Mouse (Mus musculus): ENCODE data around the gene Syap1. TPM values are rescaled to one million over a fixed set of nuclear protein-coding genes. Genes with fewer than 3 reads are reported as not detected.

The Syap1 gene
- total RNA-seq (2023) = 30.4 to 33.2 TPM (median 31.7 TPM) in 4 replicates

GRCm38 (mm10) chrX:162887931-162888511 lies at the start of gene Syap1:
Gene Syap1 (minus strand): TSS chrX:162888447.

DNA sequence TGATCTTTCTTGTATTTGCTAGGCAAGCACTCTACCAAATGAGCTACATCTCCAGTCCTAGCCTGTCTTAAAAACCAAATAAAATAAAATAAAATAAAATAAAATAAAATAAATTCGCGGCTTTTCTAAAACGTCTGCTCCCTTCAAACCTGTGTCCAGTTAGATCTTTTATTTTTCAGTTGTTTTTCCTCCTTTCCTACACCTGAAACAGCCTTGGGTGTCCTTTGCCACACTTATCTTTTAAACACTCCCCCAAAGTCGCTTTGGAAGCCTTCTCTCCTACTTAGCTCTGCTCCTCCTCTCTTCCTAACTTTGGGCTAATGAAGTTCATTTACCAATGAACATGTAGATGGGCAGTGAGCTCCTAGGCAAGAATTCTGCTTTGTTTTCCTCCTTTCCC lies 12.7 kb upstream of the Syap1 start, which contains the start of gene Ctps2:
Gene Ctps2 (plus strand): TSS at position 301 of the 400 bp plus-strand sequence.

GRCm38 (mm10) chrX:162829203-162829708 lies 59.0 kb downstream of the Syap1 start, which contains the start of gene Txlng:
Gene Txlng (minus strand): TSS chrX:162829454.

Other genes starting within 250 kb of the Syap1 start
- gene Reps2, start 244.8 kb downstream of the Syap1 start, total RNA-seq (2023) = not detected in 4 replicates
- gene Rbbp7, start 128.0 kb downstream of the Syap1 start, total RNA-seq (2023) = 94.0 to 108 TPM (median 103 TPM) in 4 replicates
- gene Txlng, start 59.0 kb downstream of the Syap1 start, total RNA-seq (2023) = 21.9 to 24.9 TPM (median 24.5 TPM) in 4 replicates
- 130 to 166 TPM (median 147 TPM) in 4 replicates for gene Ctps2, start 12.8 kb upstream of the Syap1 start, total RNA-seq (2023)
- gene S100g, start 76.2 kb upstream of the Syap1 start, total RNA-seq (2023) = not detected in 4 replicates